Mouse (Mus musculus): ENCODE data around the gene Pold1. TPM values are rescaled to one million over a fixed set of nuclear protein-coding genes. Genes with fewer than 3 reads are reported as not detected.
A peak's percentile ranks its signal among the peaks of the same experiment; 100 is the strongest.

Gene Pold1
- total RNA-seq, 1 experiment, result 108 TPM

GRCm38 (mm10) chr7:44591348-44592116 is 42.9 kb upstream of the Pold1 start:
- Histone ChIP-seq H3K27ac (ENCODE audit: insufficient read depth, low read depth, low read length, poor library complexity, severe bottlenecking) (no peak overlapping the region), H3K9ac (ENCODE audit: insufficient read depth, low read depth, low read length, poor library complexity, severe bottlenecking) (peak overlapping the region; percentile 68), H3K4me1 (ENCODE audit: control insufficient read depth in 2 of 2, insufficient read depth in 2 of 2, low read length in 2 of 2, poor library complexity in 1 of 2) (peaks cover 4 to 27% of the 10 kb centered on the region in 2 experiments; a peak in 3 of 4 replicates), H3K36me3 (ENCODE audit: control insufficient read depth, insufficient read depth, low read length, poor library complexity, severe bottlenecking) (peaks cover 14% of the 10 kb centered on the region), H3K4me3 (ENCODE audit: insufficient read depth in 1 of 2, low read depth in 1 of 2, low read length in 2 of 2, poor library complexity in 1 of 2, severe bottlenecking in 1 of 2) (peak overlapping the region; percentile 82 to 85), H3K9me3 (ENCODE audit: control insufficient read depth, insufficient read depth, low read depth, low read length) (no peaks in the 10 kb centered on the region)
- in situ Hi-C loops (cut with MboI; ENCODE audit: low sequenced_read_pairs in 2 of 2, unreplicated experiment in 2 of 2), result no loop called here
- TF ChIP-seq ZNF384 (IDR thresholded peaks at IDR 0.05; ENCODE audit: low read depth, low read length) (no peak), ZC3H11A (IDR thresholded peaks at IDR 0.05; ENCODE audit: borderline replicate concordance, low read depth, low read length) (no peak), HCFC1 (IDR thresholded peaks at IDR 0.05; ENCODE audit: borderline replicate concordance, insufficient read depth, low read length) (no peak), MAFK (IDR thresholded peaks at IDR 0.05; ENCODE audit: insufficient read depth, low read depth, low read length) (no peak), CHD2 (IDR thresholded peaks at IDR 0.05; ENCODE audit: low read depth, low read length) (no peak)
- DNase-seq (ENCODE audit: low read depth, low spot score), result no peak

- H3K27ac ChIP-seq (ENCODE audit: insufficient read depth, low read depth, low read length, poor library complexity, severe bottlenecking), result peak within 1 kb of the TSS; percentile 43; the same call in 1 of the 2 replicates
Observed at GRCm38 (mm10) chr7:44590402-44591347, 42.0 kb upstream of the Pold1 start, which contains the start of gene Kcnc3. TSS of gene Kcnc3 (plus strand) at chr7:44590664.

GRCm38 (mm10) chr7:44589946-44590345 is 41.3 kb upstream of the Pold1 start:
- TF ChIP-seq CHD2 (IDR thresholded peaks at IDR 0.05; ENCODE audit: low read depth, low read length) (no peak), MAFK (IDR thresholded peaks at IDR 0.05; ENCODE audit: insufficient read depth, low read depth, low read length) (no peak), HCFC1 (IDR thresholded peaks at IDR 0.05; ENCODE audit: borderline replicate concordance, insufficient read depth, low read length) (no peak), ZNF384 (IDR thresholded peaks at IDR 0.05; ENCODE audit: low read depth, low read length) (no peak), ZC3H11A (IDR thresholded peaks at IDR 0.05; ENCODE audit: borderline replicate concordance, low read depth, low read length) (no peak)
- H3K9me3 ChIP-seq (ENCODE audit: control insufficient read depth, insufficient read depth, low read depth, low read length), result no peaks in the 10 kb centered on the region
- no peak for DNase-seq (ENCODE audit: low read depth, low spot score)
- H3K9ac ChIP-seq (ENCODE audit: insufficient read depth, low read depth, low read length, poor library complexity, severe bottlenecking), result peak overlapping the region; percentile 56; the same call in 1 of the 2 replicates
- peak overlapping the region; percentile 43; the same call in 1 of the 2 replicates for H3K27ac ChIP-seq (ENCODE audit: insufficient read depth, low read depth, low read length, poor library complexity, severe bottlenecking)
- peaks cover 2% of the 10 kb centered on the region; the same call in 1 of the 2 replicates for H3K36me3 ChIP-seq (ENCODE audit: control insufficient read depth, insufficient read depth, low read length, poor library complexity, severe bottlenecking)
- in situ Hi-C loops (cut with MboI; ENCODE audit: low sequenced_read_pairs in 2 of 2, unreplicated experiment in 2 of 2), result no loop called here
- peak overlapping the region; percentile 62 to 78 for H3K4me3 ChIP-seq (ENCODE audit: insufficient read depth in 1 of 2, low read depth in 1 of 2, low read length in 2 of 2, poor library complexity in 1 of 2, severe bottlenecking in 1 of 2)
- peaks cover 4 to 24% of the 10 kb centered on the region in 2 experiments; a peak in 2 of 4 replicates for H3K4me1 ChIP-seq (ENCODE audit: control insufficient read depth in 2 of 2, insufficient read depth in 2 of 2, low read length in 2 of 2, poor library complexity in 1 of 2)

More at GRCm38 (mm10) chr7:44590402-44591347, 42.0 kb upstream of the Pold1 start, which contains the start of gene Kcnc3:
- peaks cover 9% of the 10 kb centered on the region for H3K36me3 ChIP-seq (ENCODE audit: control insufficient read depth, insufficient read depth, low read length, poor library complexity, severe bottlenecking)
- in situ Hi-C loops (cut with MboI; ENCODE audit: low sequenced_read_pairs in 2 of 2, unreplicated experiment in 2 of 2), result no loop called here
- H3K4me1 ChIP-seq (ENCODE audit: control insufficient read depth in 2 of 2, insufficient read depth in 2 of 2, low read length in 2 of 2, poor library complexity in 1 of 2), result peaks cover 4 to 24% of the 10 kb centered on the region in 2 experiments; a peak in 2 of 4 replicates
- peak; percentile 94 for DNase-seq (ENCODE audit: low read depth, low spot score)
- H3K9me3 ChIP-seq (ENCODE audit: control insufficient read depth, insufficient read depth, low read depth, low read length), result no peaks in the 10 kb centered on the region
- H3K4me3 ChIP-seq (ENCODE audit: insufficient read depth in 1 of 2, low read depth in 1 of 2, low read length in 2 of 2, poor library complexity in 1 of 2, severe bottlenecking in 1 of 2), result peak within 1 kb of the TSS; percentile 82 to 85
- peak within 1 kb of the TSS; percentile 68 for H3K9ac ChIP-seq (ENCODE audit: insufficient read depth, low read depth, low read length, poor library complexity, severe bottlenecking)
- no peak for TF ChIP-seq ZC3H11A (IDR thresholded peaks at IDR 0.05; ENCODE audit: borderline replicate concordance, low read depth, low read length)
- no peak for TF ChIP-seq HCFC1 (IDR thresholded peaks at IDR 0.05; ENCODE audit: borderline replicate concordance, insufficient read depth, low read length)
- peak; percentile 64; the same call in 1 of the 2 replicates for TF ChIP-seq CHD2 (IDR thresholded peaks at IDR 0.05; ENCODE audit: low read depth, low read length)
- TF ChIP-seq ZNF384 (IDR thresholded peaks at IDR 0.05; ENCODE audit: low read depth, low read length), result no peak
- peak; percentile 89 for TF ChIP-seq MAFK (IDR thresholded peaks at IDR 0.05; ENCODE audit: insufficient read depth, low read depth, low read length)

- H3K9ac ChIP-seq (ENCODE audit: insufficient read depth, low read depth, low read length, poor library complexity, severe bottlenecking), result peak overlapping the region; percentile 24; the same call in 1 of the 2 replicates
- H3K4me1 ChIP-seq (ENCODE audit: control insufficient read depth in 2 of 2, insufficient read depth in 2 of 2, low read length in 2 of 2, poor library complexity in 1 of 2), result peaks cover 4 to 22% of the 10 kb centered on the region in 2 experiments; a peak in 2 of 4 replicates
- no peak overlapping the region for H3K27ac ChIP-seq (ENCODE audit: insufficient read depth, low read depth, low read length, poor library complexity, severe bottlenecking)
- TF ChIP-seq HCFC1 (IDR thresholded peaks at IDR 0.05; ENCODE audit: borderline replicate concordance, insufficient read depth, low read length), result 0 out of 2 replicates have a peak, but pooled peaks have one; percentile 39
- TF ChIP-seq MAFK (IDR thresholded peaks at IDR 0.05; ENCODE audit: insufficient read depth, low read depth, low read length), result no peak
- no peaks in the 10 kb centered on the region for H3K9me3 ChIP-seq (ENCODE audit: control insufficient read depth, insufficient read depth, low read depth, low read length)
- in situ Hi-C loops (cut with MboI; ENCODE audit: low sequenced_read_pairs in 2 of 2, unreplicated experiment in 2 of 2), result no loop called here
- H3K4me3 ChIP-seq (ENCODE audit: insufficient read depth in 1 of 2, low read depth in 1 of 2, low read length in 2 of 2, poor library complexity in 1 of 2, severe bottlenecking in 1 of 2), result peak overlapping the region; percentile 62 to 78
- DNase-seq (ENCODE audit: low read depth, low spot score), result peak; percentile 95
- no peaks in the 10 kb centered on the region for H3K36me3 ChIP-seq (ENCODE audit: control insufficient read depth, insufficient read depth, low read length, poor library complexity, severe bottlenecking)
Observed at GRCm38 (mm10) chr7:44589149-44589548, 40.5 kb upstream of the Pold1 start.
